Mouse (Mus musculus) left cerebral cortex, postnatal 25 days (tissue): ENCODE measurements at regions not wholly inside any gene's neighbourhood (a gene's known extent, or its start where the extent isn't known, plus 50 kb on each side); places are given as distances from the start of the nearest gene placed in this dataset.

ENCODE experiments used
- DNase-seq, 2 experiments: peaks; one replicate each; pipeline ENCODE4 v3.0.0; 2022; ENCODE audit warnings: low spot score in 2 of 2, mixed read lengths in 1 of 2
- intact Hi-C: fragments of 180-260 bp; cut with DNase I; formaldehyde crosslinking; loops from one replicate; pipeline ENCODE4 v1.15.1; 2025

GRCm38 (mm10) chr1:103181000-103181399 is 1587.3 kb upstream of the Cdh20 start:
- intact Hi-C loops = no loop called here
- peak; percentile 2 to 39 for DNase-seq
